Mouse (Mus musculus): Measurements from ENCODE around the gene Tmem150b. TPM values are rescaled to one million over a fixed set of nuclear protein-coding genes. Genes with fewer than 3 reads are reported as not detected.
A peak's percentile ranks its signal among the peaks of the same experiment; 100 is the strongest.

Tmem150b gene
- polyA plus RNA-seq, 1 experiment from 2014 or later = 0.13 TPM

GRCm38 (mm10) chr7:4743354-4743753 is 18.3 kb upstream of the Tmem150b start:
- H3K27ac ChIP-seq = no peak overlapping the region
- no peak for ATAC-seq (ENCODE audit: low FRiP score, low read depth)
- 69% methylated on average over 2 of the region's 2 CpGs for WGBS
- no peak overlapping the region for H3K4me2 ChIP-seq (replicated peaks)
- no peak overlapping the region; the same call in 1 of the 2 replicates for H3K9ac ChIP-seq
- no peaks in the 10 kb centered on the region for H3K9me3 ChIP-seq
- H3K4me1 ChIP-seq = peaks cover 32% of the 10 kb centered on the region
- H3K36me3 ChIP-seq = peaks cover 44% of the 10 kb centered on the region
- H3K4me3 ChIP-seq = no peak overlapping the region
- no peaks in the 10 kb centered on the region for H3K27me3 ChIP-seq

GRCm38 (mm10) chr7:4742482-4742819 is 17.4 kb upstream of the Tmem150b start:
- Histone ChIP-seq H3K27ac (no peak overlapping the region), H3K4me3 (0 out of 2 replicates have a peak overlapping the region, but pooled peaks have one; percentile 3), H3K4me2 (replicated peaks) (0 out of 2 replicates have a peak overlapping the region, but pooled peaks have one; percentile 7), H3K9me3 (no peaks in the 10 kb centered on the region), H3K9ac (peak overlapping the region; percentile 86), H3K4me1 (peaks cover 32% of the 10 kb centered on the region), H3K27me3 (no peaks in the 10 kb centered on the region), H3K36me3 (peaks cover 44% of the 10 kb centered on the region)
- ATAC-seq (ENCODE audit: low FRiP score, low read depth) = no peak
- WGBS = 91% methylated on average over 6 of the region's 6 CpGs

- peak overlapping the region; percentile 86 for H3K9ac ChIP-seq
- H3K36me3 ChIP-seq = peaks cover 41% of the 10 kb centered on the region
- peak overlapping the region; percentile 78 for H3K4me3 ChIP-seq
- peaks cover 32% of the 10 kb centered on the region for H3K4me1 ChIP-seq
- 0 out of 2 replicates have a peak overlapping the region, but pooled peaks have one; percentile 89 for H3K27ac ChIP-seq
- H3K9me3 ChIP-seq = no peaks in the 10 kb centered on the region
- ATAC-seq (ENCODE audit: low FRiP score, low read depth) = no peak
- H3K27me3 ChIP-seq = no peaks in the 10 kb centered on the region
- H3K4me2 ChIP-seq (replicated peaks) = peak overlapping the region; percentile 90
- WGBS = 82% methylated on average over 21 of the region's 21 CpGs
Observed at GRCm38 (mm10) chr7:4741672-4742481, 16.8 kb upstream of the Tmem150b start.

GRCm38 (mm10) chr7:4741151-4741550 is 16.1 kb upstream of the Tmem150b start:
- Histone ChIP-seq H3K4me3 (peak overlapping the region; percentile 78), H3K4me2 (replicated peaks) (peak overlapping the region; percentile 90), H3K9ac (peak overlapping the region; percentile 86), H3K27ac (peak overlapping the region; percentile 89), H3K9me3 (no peaks in the 10 kb centered on the region), H3K4me1 (peaks cover 32% of the 10 kb centered on the region), H3K27me3 (no peaks in the 10 kb centered on the region), H3K36me3 (peaks cover 33% of the 10 kb centered on the region)
- no peak for ATAC-seq (ENCODE audit: low FRiP score, low read depth)
- WGBS = 12% methylated on average over 4 of the region's 4 CpGs

GRCm38 (mm10) chr7:4740309-4740727 is 15.3 kb upstream of the Tmem150b start:
- H3K9me3 ChIP-seq = no peaks in the 10 kb centered on the region
- peak overlapping the region; percentile 78 for H3K4me3 ChIP-seq
- peaks cover 25% of the 10 kb centered on the region for H3K36me3 ChIP-seq
- peak overlapping the region; percentile 90 for H3K4me2 ChIP-seq (replicated peaks)
- 0% methylated on average over 11 of the region's 14 CpGs for WGBS
- no peaks in the 10 kb centered on the region for H3K27me3 ChIP-seq
- peak overlapping the region; percentile 89 for H3K27ac ChIP-seq
- no peak; the same call in 1 of the 2 replicates for ATAC-seq (ENCODE audit: low FRiP score, low read depth)
- peak overlapping the region; percentile 86 for H3K9ac ChIP-seq
- H3K4me1 ChIP-seq = peaks cover 32% of the 10 kb centered on the region

DNA sequence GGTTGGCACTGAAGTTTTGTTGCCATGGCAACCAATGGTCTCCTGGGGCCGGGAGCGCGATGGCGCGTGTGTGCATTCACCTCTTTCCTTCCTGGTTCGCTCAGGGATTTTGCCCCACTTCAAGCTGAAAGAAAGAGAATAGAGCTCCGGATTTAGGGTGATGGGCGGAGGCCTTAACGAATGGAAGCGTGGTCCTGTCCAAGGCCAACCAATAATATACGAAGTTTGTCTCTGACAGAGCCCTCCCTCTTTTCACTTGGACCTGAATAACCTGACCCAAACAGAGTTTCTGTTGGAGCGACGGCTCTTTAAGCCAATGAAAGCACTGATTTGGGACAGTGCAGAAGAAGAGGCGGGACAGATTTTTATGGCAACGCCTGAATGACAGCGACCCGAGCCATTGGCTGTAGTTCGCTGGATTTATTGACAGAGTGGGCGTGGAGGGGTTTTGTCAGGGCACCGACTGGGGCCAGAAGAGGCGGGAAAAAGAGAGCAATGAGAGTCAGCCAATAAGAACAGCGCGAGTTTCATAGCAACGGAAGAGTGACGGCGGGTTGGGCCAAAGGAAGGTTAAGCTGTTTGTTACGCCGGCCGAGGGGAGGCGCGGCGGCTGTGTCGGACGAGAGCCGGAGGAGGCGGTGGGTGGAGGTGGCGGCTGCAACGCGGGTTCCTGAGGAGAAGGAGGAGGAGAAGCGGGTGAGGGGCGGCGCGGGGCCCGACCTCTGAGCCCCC is 14.7 kb upstream of the Tmem150b start, which contains the start of gene Kmt5c:
Gene Kmt5c (plus strand): TSS at position 572 of the 732 bp plus-strand sequence.
- H3K9ac ChIP-seq = peak within 1 kb of the TSS; percentile 86

GRCm38 (mm10) chr7:4739041-4739543 is 14.0 kb upstream of the Tmem150b start:
- H3K4me2 ChIP-seq (replicated peaks) = peak overlapping the region; percentile 63
- WGBS = 54% methylated on average over 10 of the region's 10 CpGs
- H3K9ac ChIP-seq = no peak overlapping the region
- no peaks in the 10 kb centered on the region for H3K27me3 ChIP-seq
- no peak for ATAC-seq (ENCODE audit: low FRiP score, low read depth)
- H3K4me1 ChIP-seq = peaks cover 32% of the 10 kb centered on the region
- peak overlapping the region; percentile 78 for H3K4me3 ChIP-seq
- peaks cover 20% of the 10 kb centered on the region for H3K36me3 ChIP-seq
- no peaks in the 10 kb centered on the region for H3K9me3 ChIP-seq
- H3K27ac ChIP-seq = peak overlapping the region; percentile 85

More for the DNA sequence above, 14.7 kb upstream of the Tmem150b start, which contains the start of gene Kmt5c:
- Histone ChIP-seq H3K9me3 (no peaks in the 10 kb centered on the region), H3K4me3 (peak within 1 kb of the TSS; percentile 78), H3K4me2 (replicated peaks) (peak within 1 kb of the TSS; percentile 90), H3K27ac (peak within 1 kb of the TSS; percentile 89), H3K36me3 (peaks cover 25% of the 10 kb centered on the region), H3K4me1 (peaks cover 32% of the 10 kb centered on the region), H3K27me3 (no peaks in the 10 kb centered on the region)
- WGBS = under 1% methylated on average over 40 of the region's 44 CpGs
- peak; percentile 97 for ATAC-seq (ENCODE audit: low FRiP score, low read depth)

GRCm38 (mm10) chr7:4732968-4733392 is 7.9 kb upstream of the Tmem150b start:
- ATAC-seq (ENCODE audit: low FRiP score, low read depth) = no peak
- Histone ChIP-seq H3K9ac (no peak overlapping the region), H3K9me3 (no peaks in the 10 kb centered on the region), H3K27ac (no peak overlapping the region), H3K4me3 (no peak overlapping the region), H3K36me3 (no peaks in the 10 kb centered on the region), H3K4me2 (replicated peaks) (no peak overlapping the region), H3K4me1 (no peaks in the 10 kb centered on the region), H3K27me3 (0 out of 2 replicates have a peak, but pooled peaks cover 3% of the 10 kb centered on the region)
- 62% methylated on average over 6 of the region's 6 CpGs for WGBS

- ATAC-seq (ENCODE audit: low FRiP score, low read depth) = no peak
Observed at GRCm38 (mm10) chr7:4731090-4731489, 6.0 kb upstream of the Tmem150b start.

DNA sequence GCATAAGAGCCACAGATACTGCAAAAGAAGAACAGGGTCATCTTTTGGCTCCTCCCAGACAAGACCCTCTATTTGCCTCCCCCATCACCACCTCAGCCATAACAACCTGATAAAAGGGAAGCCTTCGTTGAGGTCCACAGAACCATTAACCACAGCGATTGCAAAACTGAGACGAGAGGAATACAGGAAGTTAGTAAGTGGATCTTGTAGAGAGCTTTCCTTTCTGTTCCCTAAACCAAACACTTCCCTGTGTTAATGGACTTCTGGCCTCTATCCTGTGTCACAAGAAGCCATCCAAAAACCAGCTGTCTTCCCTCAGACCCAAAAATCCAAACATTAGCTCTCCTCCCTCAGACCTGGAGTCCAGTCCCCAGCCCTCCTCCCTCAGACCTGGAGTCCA is 690 bp downstream of the Tmem150b start:
- no peak overlapping the region for H3K4me3 ChIP-seq
- 67% methylated on average over 3 of the region's 3 CpGs for WGBS
- no peaks in the 10 kb centered on the region for H3K4me1 ChIP-seq
- H3K27ac ChIP-seq = no peak overlapping the region
- H3K27me3 ChIP-seq = no peaks in the 10 kb centered on the region
- ATAC-seq (ENCODE audit: low FRiP score, low read depth) = no peak
- no peaks in the 10 kb centered on the region for H3K36me3 ChIP-seq
- no peak overlapping the region for H3K9ac ChIP-seq
- H3K9me3 ChIP-seq = no peaks in the 10 kb centered on the region
- H3K4me2 ChIP-seq (replicated peaks) = no peak overlapping the region

More at GRCm38 (mm10) chr7:4731090-4731489, 6.0 kb upstream of the Tmem150b start:
- Histone ChIP-seq H3K4me3 (no peak overlapping the region), H3K4me2 (replicated peaks) (no peak overlapping the region), H3K4me1 (no peaks in the 10 kb centered on the region), H3K9me3 (no peaks in the 10 kb centered on the region), H3K36me3 (no peaks in the 10 kb centered on the region), H3K27ac (no peak overlapping the region), H3K27me3 (0 out of 2 replicates have a peak, but pooled peaks cover 3% of the 10 kb centered on the region), H3K9ac (no peak overlapping the region)
- 77% methylated on average over 5 of the region's 5 CpGs for WGBS

DNA sequence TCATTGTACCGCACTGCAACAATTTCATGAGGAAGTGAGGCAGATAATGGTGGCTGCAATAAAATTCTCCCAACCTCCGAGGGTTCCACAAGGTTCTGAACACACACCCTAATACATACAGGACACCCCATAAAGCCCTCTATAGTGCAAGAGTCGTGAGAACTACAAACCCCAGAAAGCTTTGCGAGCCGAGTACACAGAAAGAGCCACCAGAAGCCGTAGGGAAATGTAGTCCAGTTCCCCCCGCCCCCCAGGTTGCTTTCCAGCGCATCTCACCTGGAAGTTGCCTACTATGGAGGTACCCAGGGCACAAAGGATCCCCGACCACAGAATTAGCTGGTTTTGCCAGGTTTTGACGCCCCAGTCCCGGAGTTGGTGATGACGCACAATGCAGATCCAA is 1.5 kb downstream of the Tmem150b start:
- H3K9me3 ChIP-seq = no peaks in the 10 kb centered on the region
- H3K4me1 ChIP-seq = no peaks in the 10 kb centered on the region
- no peak for ATAC-seq (ENCODE audit: low FRiP score, low read depth)
- WGBS = 32% methylated on average over 12 of the region's 12 CpGs
- H3K9ac ChIP-seq = peak overlapping the region; percentile 31; the same call in 1 of the 2 replicates
- no peak overlapping the region for H3K27ac ChIP-seq
- H3K4me3 ChIP-seq = peak overlapping the region; percentile 26; the same call in 1 of the 2 replicates
- no peaks in the 10 kb centered on the region for H3K27me3 ChIP-seq
- no peaks in the 10 kb centered on the region for H3K36me3 ChIP-seq
- peak overlapping the region; percentile 57 for H3K4me2 ChIP-seq (replicated peaks)

GRCm38 (mm10) chr7:4719276-4719675 is 5.8 kb downstream of the Tmem150b start:
- H3K36me3 ChIP-seq = peaks cover 36% of the 10 kb centered on the region
- no peak for ATAC-seq (ENCODE audit: low FRiP score, low read depth)
- 87% methylated on average over 3 of the region's 3 CpGs for WGBS

More at GRCm38 (mm10) chr7:4719276-4719675, 5.8 kb downstream of the Tmem150b start:
- Histone ChIP-seq H3K4me1 (no peaks in the 10 kb centered on the region), H3K4me3 (no peak overlapping the region), H3K4me2 (replicated peaks) (no peak overlapping the region), H3K27me3 (no peaks in the 10 kb centered on the region), H3K9ac (no peak overlapping the region), H3K9me3 (no peaks in the 10 kb centered on the region), H3K27ac (no peak overlapping the region)
